Mouse (Mus musculus) megakaryocyte-erythroid progenitor cell, adult 5-6 weeks (primary cell): ENCODE measurements around the gene Znfx1. TPM values are rescaled to one million over a fixed set of nuclear protein-coding genes. Genes with fewer than 3 reads are reported as not detected.
"Not testable (repeated sequence)": the region's sequence is repeated elsewhere in the genome, so short reads cannot be mapped to it uniquely, and the experiment has no call there.

Experiments used
- ATAC-seq: replicated peaks from 2 replicates; pipeline ENCODE4 v1.8.0; 2016; ENCODE audit warnings: mild to moderate bottlenecking, inconsistent platforms; ENCODE audit not compliant: severe bottlenecking, poor library complexity, low FRiP score, low TSS enrichment
- total RNA-seq, 2 experiments: library from RNA; stranded (forward) in 1 of 2; stranded (reverse) in 1 of 2; fragments of 200-1000, 215-1000 nt in 1 of 2; fragments of >200 nt in 1 of 2; fragmentation: Nextera tagmentation in 1 of 2; gene quantifications; 2 replicates each; pipeline ENCODE4 v1.2.3; 2014 to 2017

Gene Znfx1
- total RNA-seq, 2 experiments from 2014 or later: 21.1 to 23.7 TPM

DNA sequence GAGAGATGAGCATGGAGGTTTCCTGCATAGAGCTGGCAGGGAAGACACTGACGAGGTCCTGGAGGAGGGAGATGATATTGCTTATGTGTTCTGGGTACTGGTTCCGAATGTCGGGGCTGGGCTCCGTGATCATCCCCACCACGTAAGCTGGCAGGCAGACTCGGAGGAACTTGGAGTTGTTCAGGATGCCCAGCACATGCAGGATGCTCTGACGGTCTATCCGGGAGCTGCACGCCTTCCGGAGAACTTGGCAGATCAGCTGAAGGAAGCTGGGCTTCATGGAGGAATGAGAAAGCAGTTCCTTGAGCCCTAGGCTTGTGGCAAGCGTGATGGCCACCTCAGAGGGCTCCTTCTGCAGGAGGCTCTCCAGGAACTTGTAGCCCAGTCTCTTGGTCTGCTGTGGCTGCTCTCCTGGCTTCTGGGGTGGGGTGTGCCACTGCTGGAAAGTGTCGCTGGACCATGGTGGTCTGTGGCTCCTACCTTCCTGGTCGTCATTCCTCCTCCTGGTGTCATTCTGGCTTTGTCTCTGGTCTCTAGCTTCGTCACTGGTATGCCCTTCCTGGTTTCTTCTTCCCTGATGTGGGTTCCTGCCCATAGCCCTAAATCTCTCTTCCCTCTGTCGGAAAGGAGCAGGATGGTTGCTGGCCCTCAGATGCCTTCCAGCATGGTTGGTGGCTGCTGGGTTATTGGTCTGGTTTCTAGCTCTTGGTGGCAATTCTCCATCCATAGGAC is 6.4 kb downstream of the Znfx1 start:
- ATAC-seq: no peak

DNA sequence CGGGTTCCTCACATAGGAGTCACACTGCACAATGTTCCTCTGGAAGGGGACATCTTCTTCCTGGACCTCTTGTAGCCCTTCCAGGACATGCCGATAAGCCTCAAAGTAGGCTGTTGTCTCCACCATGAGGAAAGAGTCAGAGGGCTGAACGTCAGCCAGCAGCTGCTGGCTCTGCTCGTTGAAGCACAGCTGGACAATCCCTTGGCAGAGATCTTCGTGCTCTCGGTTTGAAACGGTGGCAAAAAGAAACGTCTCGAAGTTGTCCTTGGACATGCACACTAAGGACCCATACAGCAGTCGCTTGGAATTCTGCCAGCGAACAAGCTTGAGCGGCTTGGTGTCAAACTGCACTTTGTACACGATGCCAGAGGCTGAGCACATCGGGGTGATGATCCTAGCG is 7.4 kb downstream of the Znfx1 start:
- no peak for ATAC-seq

DNA sequence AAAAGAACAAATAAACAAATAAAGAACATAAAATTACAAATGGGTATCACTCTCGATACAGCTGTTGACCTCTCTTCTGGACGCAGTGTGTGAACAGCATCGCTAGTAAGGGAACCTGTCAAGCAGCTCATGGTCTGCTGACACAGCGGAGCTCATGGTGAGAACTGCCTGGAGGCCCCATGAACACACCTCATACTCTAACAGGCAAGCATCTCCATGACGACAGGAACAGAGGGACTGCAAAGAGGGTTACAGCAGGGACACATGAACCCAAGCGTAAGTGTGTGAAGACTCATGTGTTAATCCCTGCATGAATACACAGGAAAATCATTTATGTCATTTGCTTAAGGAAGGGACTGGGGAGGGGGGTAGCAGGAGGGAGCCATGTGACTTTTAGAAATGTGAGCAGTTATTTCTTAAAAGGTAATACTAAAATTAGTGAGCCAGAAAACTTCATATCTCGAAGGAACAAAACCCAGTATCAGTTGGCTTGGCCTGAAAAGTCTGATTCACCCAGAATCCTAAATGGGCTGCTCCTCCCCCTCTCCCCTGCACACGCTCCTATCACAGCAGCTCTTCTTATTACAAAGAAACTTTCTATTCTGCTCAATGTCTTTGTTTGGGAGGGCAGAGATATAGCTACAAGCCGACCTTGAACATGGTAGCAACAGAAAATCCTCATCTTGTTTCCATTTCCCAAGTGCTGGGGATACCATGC is 9.5 kb downstream of the Znfx1 start:
- ATAC-seq: peak; percentile 79

DNA sequence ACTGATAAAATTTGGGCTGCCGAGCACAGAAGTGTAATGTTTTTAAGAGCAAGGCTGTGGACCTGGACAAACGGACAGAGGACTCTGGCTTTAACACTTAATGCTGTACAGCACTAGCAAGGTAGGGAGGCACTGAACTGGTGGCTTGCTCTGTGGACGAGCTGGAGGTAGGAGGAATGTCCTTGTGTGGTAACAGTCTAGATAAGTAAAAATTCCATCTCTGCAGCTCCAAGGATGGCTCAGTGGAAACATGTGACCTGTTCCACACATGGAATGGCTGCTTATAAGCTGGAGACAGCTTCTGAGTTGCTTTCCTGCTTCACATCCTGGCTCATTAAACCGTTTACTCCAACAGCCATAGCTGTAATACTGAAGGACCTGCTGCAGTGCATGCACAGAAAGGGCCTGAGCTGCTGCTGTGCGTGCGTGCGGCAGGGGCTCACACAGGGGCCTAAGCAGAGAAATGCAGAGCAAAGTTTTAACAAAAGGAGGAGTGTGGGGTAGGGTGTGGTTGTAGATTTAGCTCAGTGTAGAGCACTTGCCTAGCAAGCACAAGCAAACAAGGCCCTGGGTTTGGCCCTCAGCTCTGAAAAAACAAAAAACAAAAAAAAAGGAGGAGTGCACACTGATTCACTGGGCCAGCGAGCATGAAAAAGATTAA is 14.0 kb downstream of the Znfx1 start:
- ATAC-seq: no peak

DNA sequence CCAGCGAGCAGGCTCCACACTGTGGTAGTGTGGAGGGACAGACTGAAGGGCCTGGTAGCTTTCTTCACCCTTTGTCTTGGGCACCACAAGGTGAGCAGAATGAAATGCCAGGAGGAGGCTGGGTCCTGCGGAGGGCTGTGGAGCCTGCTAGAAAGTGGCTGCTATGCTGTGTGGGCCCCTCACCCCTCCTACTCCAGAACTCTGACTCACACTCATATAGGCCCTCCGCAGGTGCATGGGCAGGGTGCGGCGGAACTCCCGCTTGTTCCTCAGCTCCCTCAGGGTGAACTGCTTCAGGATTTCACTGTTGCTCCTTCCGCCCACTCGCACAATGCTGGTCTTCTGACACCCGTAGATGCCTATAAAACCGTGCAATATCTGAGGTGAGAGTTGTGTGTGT is 14.6 kb downstream of the Znfx1 start:
- no peak for ATAC-seq

DNA sequence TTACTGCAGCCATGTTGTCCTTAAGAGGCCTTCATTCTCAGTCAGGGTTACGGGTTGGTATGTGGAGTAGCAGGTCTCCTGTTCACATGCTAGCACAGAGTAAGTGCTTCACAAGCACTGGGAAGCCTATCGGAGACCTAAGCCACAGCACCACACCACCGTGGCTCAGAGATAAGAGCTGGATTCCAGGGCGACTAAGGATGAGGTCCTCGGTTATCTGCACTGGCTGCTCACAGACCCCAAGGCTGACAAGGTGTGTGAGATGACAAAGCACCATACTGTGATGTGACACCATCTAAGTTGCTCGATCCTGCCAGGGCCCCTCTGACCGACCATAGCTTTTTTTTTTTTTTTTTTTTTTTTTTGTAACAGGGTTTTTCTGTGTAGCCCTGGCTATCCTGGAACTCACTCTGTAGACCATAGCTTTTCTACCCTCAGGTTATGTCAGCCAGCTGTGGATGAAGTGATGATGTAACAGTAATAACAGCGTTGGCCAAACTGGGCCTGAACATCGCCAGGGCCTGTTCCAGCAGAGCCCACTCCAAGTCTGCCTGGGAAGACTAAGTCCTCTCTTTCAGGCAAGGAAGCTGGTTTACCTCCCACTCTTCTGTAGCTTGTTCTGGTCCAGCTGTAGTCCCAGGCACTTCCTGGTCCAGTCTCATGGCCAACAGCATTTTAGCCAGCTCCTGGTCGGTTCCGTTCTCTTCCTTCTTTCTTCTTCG is 19.3 kb downstream of the Znfx1 start:
- ATAC-seq: peak; percentile 97

DNA sequence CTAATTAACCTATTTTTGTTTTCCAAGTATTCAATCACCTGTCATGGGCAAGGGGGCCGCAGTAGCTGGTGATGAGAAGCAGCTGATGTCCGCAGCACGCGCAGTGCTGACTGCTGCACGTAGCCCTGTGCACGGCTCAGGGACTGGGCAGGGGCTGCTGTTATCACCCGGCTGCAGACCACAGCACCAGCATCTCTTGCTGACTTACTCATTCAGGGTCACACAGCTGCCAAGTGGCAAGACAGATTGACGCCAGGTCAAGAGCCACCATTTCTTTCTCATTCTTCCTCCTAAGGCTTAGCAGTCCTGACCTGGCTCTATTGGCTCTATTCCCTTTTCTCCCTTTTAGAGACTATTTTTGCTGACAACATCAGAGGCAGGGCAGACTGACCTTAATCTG is 23.4 kb downstream of the Znfx1 start:
- peak; percentile 31 for ATAC-seq

DNA sequence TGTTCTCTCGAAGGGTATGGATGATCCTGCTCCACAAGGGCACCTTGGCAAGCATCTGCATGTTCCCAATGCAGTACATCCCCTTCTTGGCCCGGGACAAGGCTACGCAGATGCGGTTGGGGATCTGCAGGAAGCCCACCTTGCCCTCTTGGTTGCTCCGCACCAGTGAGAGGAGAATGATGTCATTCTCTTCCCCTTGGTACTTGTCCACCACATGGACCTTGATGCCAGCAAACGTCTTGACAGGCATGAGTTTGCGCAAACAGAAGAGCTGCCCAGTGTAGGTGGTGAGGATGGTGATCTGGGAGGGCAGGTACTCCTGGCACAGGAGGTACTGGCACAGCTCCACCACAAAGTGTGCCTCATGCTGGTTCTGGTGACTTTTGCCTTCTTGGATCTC is 24.1 kb downstream of the Znfx1 start:
- ATAC-seq: no peak

DNA sequence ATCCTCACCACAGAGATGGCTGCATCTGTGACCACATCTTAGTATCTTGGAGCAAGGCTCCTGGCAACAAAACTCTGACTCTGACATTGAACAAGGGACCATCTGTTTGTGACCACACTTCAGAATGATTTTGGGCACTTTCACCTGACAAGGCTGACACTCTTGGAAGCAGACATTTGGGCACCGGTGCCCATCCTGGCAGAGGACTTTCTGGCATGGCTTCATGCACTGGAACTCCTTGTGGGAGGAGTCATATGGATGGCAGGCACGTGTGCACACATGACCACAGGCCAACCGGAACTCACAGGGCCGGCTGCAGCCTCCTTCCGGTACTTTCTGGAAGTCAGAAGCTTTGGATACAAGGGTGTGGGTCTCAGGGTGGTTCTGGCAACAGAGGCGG is 24.5 kb downstream of the Znfx1 start:
- no peak for ATAC-seq

DNA sequence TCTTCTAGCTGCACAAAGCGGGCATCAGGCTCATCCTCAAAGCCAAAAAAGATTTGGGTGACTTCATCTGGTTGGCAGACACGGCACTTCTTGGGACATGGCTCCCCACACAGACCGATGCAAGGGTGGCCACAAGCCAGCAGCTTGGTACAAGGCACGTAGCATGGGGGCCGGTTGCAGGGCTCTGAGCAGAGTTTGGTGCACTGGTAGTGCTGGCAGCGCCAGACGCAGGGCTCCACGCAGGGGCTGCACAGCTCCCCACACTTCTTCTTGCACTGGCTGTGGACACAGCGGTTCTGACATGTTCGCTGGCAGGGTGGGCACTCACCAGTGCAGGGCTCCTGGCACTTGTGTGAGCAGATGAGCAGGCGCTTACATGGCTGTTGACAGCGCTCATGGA is 25.1 kb downstream of the Znfx1 start:
- ATAC-seq: no peak

DNA sequence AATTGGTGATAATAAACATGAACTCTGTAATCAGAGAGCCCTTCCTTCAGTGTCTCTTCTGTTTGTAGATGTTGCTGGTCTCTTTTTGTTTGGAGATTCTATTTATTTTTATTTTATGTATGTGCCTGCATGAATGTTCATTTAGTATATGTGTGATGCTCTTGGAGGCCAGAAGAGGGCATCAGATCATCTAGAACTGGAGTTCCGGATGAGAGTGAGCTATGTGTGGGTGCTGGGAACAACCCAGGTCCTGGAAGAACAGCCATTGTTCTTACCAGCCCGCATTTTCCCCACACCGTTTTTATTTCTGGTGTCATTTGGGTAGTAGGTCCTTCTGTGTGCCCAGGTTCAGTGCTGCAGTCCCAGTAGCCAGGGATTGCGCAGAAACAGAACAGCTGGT is 32.3 kb downstream of the Znfx1 start:
- ATAC-seq: no peak

DNA sequence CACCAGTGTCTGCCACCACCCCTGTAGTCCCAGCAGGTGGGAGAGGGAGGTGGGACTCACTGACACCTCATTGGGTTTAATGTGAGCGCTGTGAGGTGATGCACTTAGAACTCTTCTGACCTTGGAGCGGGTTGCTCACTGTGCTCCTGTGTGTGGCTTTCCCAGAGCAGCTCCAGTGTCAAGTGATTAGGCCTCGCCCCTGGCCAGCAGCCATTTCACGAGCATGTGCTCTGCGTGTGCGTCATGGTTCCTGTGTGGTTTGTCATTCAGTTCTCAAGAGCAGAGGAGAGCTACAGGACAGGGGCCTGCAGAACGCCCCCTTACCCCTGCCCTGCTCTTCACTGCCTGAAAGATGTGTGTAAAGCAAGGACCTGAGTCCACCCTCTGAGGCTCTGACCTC is 34.3 kb downstream of the Znfx1 start:
- ATAC-seq: no peak

DNA sequence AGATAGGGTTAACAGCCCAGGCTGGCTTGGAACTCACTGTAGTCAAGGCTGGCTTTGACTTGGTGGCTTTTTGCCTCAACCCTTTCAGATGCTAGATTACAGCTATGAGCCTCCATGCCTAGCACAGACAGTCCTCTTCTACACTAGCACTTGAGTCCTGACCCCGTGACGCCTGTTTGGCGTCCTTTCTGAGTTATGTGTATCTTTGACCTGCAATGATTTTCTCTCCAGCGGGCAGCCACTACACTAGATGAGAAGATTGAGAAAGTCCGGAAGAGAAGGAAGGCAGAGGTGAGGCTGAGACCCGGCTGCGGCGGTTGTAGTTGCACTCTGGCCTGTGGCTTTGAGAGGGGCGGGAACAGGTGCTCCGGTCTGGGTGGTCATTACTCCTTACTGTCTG is 43.4 kb downstream of the Znfx1 start:
- ATAC-seq: no peak

DNA sequence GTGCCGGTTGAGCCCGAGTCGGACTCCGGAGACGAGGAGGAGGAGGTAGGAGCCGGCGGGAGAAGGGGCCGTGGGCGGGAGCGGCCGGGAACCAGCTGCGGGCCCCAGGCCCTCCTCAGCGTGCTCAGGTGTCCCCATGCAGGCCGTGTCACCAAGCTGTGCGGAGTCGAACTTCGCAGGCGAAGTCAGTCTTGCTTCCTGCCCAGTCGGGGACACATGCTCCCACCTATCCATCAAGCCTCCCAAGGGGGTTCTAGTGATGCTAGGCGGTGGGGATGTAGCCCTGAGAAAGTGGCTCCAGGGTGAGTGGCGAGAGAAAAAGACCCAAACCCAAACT is 47.5 kb downstream of the Znfx1 start:
- ATAC-seq: no peak

DNA sequence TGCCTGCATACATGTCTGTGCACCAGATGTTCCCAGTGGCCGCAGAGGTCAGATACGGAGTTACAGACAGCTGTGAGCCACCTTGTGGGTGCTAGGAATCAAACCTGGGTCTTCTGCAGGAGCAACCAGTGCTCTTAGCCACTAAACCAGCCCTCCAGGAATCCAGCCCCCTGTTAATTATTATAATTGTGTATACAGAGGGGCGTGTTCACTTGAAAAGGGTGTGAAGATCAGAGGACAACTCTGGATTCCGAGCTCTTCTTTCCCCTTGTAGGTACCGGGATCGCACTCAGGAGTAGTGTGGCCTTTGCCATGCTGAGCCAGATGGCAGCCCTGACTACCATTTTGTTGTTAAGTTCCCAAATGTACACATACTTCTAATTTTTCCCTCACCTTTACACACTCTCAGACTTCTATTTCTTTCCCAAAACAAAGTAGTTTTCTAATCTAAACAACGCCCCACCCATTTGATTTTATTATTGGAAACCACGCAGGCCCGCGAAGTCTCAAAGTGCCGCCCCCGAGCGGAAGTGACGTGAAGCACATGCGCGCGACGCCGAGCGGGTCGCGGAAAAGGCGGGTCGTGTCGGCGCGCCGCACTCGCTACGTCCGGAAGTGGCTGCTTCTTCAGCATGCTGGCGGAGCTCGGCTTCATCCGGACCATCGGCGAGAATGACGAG is 48.0 kb downstream of the Znfx1 start, which contains the start of gene Ddx27:
Gene Ddx27, plus strand, starts transcription at position 492 of the 680 bp plus-strand sequence.
- ATAC-seq: peak; percentile 92

DNA sequence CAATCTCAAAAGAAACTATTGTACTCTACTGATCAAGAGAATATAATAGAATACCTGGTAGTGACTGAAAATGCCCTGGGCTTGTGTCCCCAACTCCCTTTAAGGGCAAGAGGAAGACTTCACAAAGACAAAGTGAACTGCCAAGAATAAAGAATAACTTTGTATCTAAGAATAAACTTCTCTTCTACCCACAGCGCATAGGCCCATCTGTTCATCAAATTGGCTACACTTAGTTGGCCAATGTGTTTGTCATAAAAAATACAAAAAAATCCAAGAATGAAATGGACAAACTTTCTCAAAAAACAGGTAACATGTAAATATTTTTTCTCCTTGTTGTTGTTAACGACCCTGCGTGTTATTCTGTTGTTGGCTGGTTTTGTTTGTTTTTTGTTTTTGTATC is 52.3 kb downstream of the Znfx1 start:
- no peak for ATAC-seq

DNA sequence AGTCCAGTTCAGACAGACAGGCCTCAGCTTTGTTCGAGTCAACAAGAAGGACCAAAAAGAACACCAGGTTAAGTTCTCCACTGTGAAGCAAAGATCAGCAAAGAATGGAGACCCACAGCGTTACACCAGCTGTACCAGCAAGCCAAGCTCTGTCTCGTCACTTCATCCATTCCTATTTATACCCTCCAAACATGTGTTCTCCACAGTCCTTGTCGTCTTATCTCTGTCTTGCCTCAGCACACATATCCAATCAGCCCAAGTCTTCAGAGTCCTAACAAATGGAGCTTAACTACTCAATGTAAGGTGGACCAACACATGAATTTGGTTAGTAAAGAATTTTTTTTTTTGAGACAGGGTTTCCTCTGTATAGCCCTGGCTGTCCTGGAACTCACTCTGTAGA is 53.3 kb downstream of the Znfx1 start:
- ATAC-seq: peak; percentile 51

DNA sequence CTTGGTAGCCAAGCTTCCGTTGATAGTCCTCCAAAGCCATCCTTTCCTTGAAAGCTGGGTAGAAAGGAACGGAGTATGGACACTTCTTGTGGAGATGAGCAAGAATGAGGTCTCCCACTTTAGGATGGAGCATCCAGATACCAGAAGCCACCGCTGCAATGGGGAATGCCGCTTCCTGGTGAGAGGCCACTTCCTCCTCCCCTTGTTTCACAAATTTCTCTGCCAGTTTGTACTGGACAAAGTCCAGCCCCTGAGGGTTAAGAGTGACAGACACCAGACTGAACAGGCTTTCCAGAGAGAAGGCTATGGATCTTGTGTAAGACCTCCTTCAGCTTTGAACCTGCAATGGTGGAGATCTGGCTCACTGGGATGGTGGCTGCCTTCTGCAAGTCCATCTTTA is 55.2 kb downstream of the Znfx1 start:
- not testable (repeated sequence) for ATAC-seq

DNA sequence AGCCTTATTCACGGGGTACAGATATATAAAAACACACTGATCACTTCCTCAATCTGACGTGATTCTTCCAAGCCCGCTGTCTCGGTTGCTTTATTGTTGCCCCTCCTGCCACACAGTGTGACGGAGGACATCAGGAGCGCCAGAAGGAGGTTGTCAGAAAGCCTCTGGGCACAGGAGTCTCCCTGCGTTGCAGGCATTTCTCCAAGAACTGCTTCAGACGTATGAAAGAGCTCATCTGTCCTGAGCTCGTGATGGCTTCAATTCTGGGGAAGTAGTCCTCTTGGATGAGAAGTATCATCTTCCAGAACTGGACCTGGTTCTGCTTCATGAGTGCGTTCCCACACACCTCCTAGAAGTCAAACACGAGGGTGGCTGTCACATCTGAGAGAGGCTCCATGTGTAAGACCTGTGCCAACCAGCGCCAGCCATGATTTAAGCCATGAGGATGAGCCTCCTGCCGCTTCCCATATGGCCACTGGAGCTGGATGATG is 55.8 kb downstream of the Znfx1 start:
- no peak for ATAC-seq
